Mouse (Mus musculus) olfactory bulb, adult 2 months (tissue): Measurements from ENCODE around the gene Cnpy4. TPM values are rescaled to one million over a fixed set of nuclear protein-coding genes. Genes with fewer than 3 reads are reported as not detected.
"Not testable (repeated sequence)": the region's sequence is repeated elsewhere in the genome, so short reads cannot be mapped to it uniquely, and the experiment has no call there.

Experiments
- H3K27ac ChIP-seq: fragments of 200-500 bp; 2 replicates; pipeline ENCODE4 v1.5.1; 2012; ENCODE audit warnings: low read depth, low read length; ENCODE audit not compliant: insufficient read depth
- H3K4me1 ChIP-seq: fragments of 200-500 bp; 2 replicates; pipeline ENCODE4 v1.6.1; 2012; ENCODE audit warnings: low read length; ENCODE audit not compliant: control insufficient read depth, insufficient read depth
- H3K4me3 ChIP-seq: fragments of 200-500 bp; 2 replicates; pipeline ENCODE4 v1.5.1; 2012; ENCODE audit warnings: mild to moderate bottlenecking, low read depth, low read length, moderate library complexity; ENCODE audit not compliant: insufficient read depth
- CTCF ChIP-seq: fragments of 200-500 bp; IDR thresholded peaks from 2 replicates; pipeline ENCODE4 v1.5.1; 2012; ENCODE audit warnings: low read depth, mild to moderate bottlenecking, low read length, moderate library complexity; ENCODE audit not compliant: insufficient read depth
- POLR2A ChIP-seq: fragments of 200-500 bp; IDR thresholded peaks from 2 replicates; pipeline ENCODE4 v1.6.1; 2012; ENCODE audit warnings: mild to moderate bottlenecking, low read depth, low read length, moderate library complexity; ENCODE audit not compliant: insufficient read depth
- WGBS: fragments of 180-500 bp; shearing (Covaris S2); methylation state at CpG from one replicate; pipeline ENCODE4 v1.1.7; 2018; 5-methylcytosine and 5-hydroxymethylcytosine counted together
- polyA plus RNA-seq: library from polyadenylated mRNA; stranded (reverse); fragments of >200 nt; gene quantifications from 2 replicates; pipeline ENCODE4 v1.2.4, GENCODE M21; 2012; ENCODE audit warnings: low replicate concordance; ENCODE audit not compliant: missing spikeins, insufficient read depth, insufficient read length

Cnpy4 gene
- polyA plus RNA-seq, 1 experiment, result 309 TPM

GRCm38 (mm10) chr5:138194755-138195345, 7.6 kb downstream of the Cnpy4 start:
- TF ChIP-seq CTCF (no peak), POLR2A (no peak)
- Histone ChIP-seq H3K27ac (peak overlapping the region; percentile 94), H3K4me1 (peaks cover 3% of the 10 kb centered on the region; the same call in 1 of the 2 replicates), H3K4me3 (peak overlapping the region; percentile 79)
- WGBS, result under 1% methylated on average over 29 of the region's 29 CpGs

GRCm38 (mm10) chr5:138195463-138195862, 8.2 kb downstream of the Cnpy4 start:
- 41% methylated on average over 7 of the region's 7 CpGs for WGBS
- TF ChIP-seq POLR2A, result no peak
- no peak for TF ChIP-seq CTCF
- peak overlapping the region; percentile 79; the same call in 1 of the 2 replicates for H3K4me3 ChIP-seq
- H3K27ac ChIP-seq, result peak overlapping the region; percentile 94; the same call in 1 of the 2 replicates
- peaks cover 3% of the 10 kb centered on the region; the same call in 1 of the 2 replicates for H3K4me1 ChIP-seq

- Histone ChIP-seq H3K4me3 (no peak overlapping the region), H3K4me1 (peaks cover 3% of the 10 kb centered on the region; the same call in 1 of the 2 replicates), H3K27ac (no peak overlapping the region)
- TF ChIP-seq CTCF, result no peak
- no peak for TF ChIP-seq POLR2A
- 0% methylated on average over 1 of the region's 1 CpGs for WGBS
Measured at GRCm38 (mm10) chr5:138199576-138199975, 12.3 kb downstream of the Cnpy4 start.

GRCm38 (mm10) chr5:138202086-138202485, 14.8 kb downstream of the Cnpy4 start:
- no peak for TF ChIP-seq POLR2A
- no peak for TF ChIP-seq CTCF
- WGBS, result 93% methylated on average over 3 of the region's 3 CpGs

GRCm38 (mm10) chr5:138207253-138207652, 20.0 kb downstream of the Cnpy4 start:
- Histone ChIP-seq H3K4me3 (no peak overlapping the region), H3K27ac (no peak overlapping the region), H3K4me1 (no peaks in the 10 kb centered on the region)
- 78% methylated on average over 1 of the region's 1 CpGs for WGBS
- TF ChIP-seq CTCF, result no peak
- no peak for TF ChIP-seq POLR2A

More at GRCm38 (mm10) chr5:138202086-138202485, 14.8 kb downstream of the Cnpy4 start:
- no peak overlapping the region for H3K27ac ChIP-seq
- H3K4me3 ChIP-seq, result no peak overlapping the region
- no peaks in the 10 kb centered on the region for H3K4me1 ChIP-seq

- Histone ChIP-seq H3K27ac (no peak overlapping the region), H3K4me3 (no peak overlapping the region), H3K4me1 (no peaks in the 10 kb centered on the region)
- no peak for TF ChIP-seq CTCF
- TF ChIP-seq POLR2A, result no peak
- WGBS, result 85% methylated on average over 4 of the region's 4 CpGs
Measured at GRCm38 (mm10) chr5:138207873-138208272, 20.6 kb downstream of the Cnpy4 start.

GRCm38 (mm10) chr5:138216632-138217031, 29.3 kb downstream of the Cnpy4 start:
- not testable (repeated sequence) for H3K27ac ChIP-seq, H3K4me3 ChIP-seq, H3K4me1 ChIP-seq
- WGBS, result 91% methylated on average over 13 of the region's 13 CpGs

- TF ChIP-seq POLR2A (no peak), CTCF (no peak)
- no peak overlapping the region for H3K27ac ChIP-seq
- 45% methylated on average over 2 of the region's 2 CpGs for WGBS
- no peak overlapping the region for H3K4me3 ChIP-seq
- H3K4me1 ChIP-seq, result no peaks in the 10 kb centered on the region
Measured at GRCm38 (mm10) chr5:138219864-138220263, 32.6 kb downstream of the Cnpy4 start.

GRCm38 (mm10) chr5:138222111-138222510, 34.8 kb downstream of the Cnpy4 start:
- Histone ChIP-seq H3K4me1 (no peaks in the 10 kb centered on the region), H3K4me3 (no peak overlapping the region), H3K27ac (no peak overlapping the region)
- TF ChIP-seq POLR2A (no peak), CTCF (0 out of 2 replicates have a peak, but pooled peaks have one; percentile 31)
- 22% methylated on average over 4 of the region's 4 CpGs for WGBS

GRCm38 (mm10) chr5:138223287-138223686, 36.0 kb downstream of the Cnpy4 start:
- Histone ChIP-seq H3K27ac (no peak overlapping the region), H3K4me1 (no peaks in the 10 kb centered on the region), H3K4me3 (no peak overlapping the region)
- no peak for TF ChIP-seq POLR2A
- TF ChIP-seq CTCF, result no peak
- WGBS, result 35% methylated on average over 3 of the region's 3 CpGs
